Mouse (Mus musculus): Measurements from ENCODE around the gene Rabl3.

DNA sequence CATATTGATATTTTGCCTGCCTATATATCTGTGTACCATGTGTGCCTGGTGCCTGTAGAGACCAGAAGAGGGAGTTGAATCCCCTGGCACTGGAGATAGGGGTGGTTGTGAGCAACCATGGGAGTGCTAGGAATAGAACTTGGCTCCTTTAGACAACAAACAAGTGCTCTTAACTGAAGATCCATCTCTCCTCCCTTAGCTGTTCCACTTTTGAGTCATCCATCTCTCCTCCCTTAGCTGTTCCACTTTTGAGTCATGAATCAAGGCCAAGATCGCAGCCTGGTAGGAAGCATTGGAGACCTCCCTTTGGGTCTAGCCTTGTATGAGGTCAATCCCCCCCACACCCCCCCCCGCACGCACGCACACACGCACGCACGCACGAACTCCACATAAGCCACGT, 74.9 kb downstream of the Rabl3 start:
- TF ChIP-seq GATA1 (IDR thresholded peaks at IDR 0.05; ENCODE audit: low read depth, low read length) (no peak), SMC3 (IDR thresholded peaks at IDR 0.05; ENCODE audit: low read depth, low read length) (no peak), HCFC1 (IDR thresholded peaks at IDR 0.05; ENCODE audit: low read depth, low read length) (no peak), EP300 (IDR thresholded peaks at IDR 0.05; ENCODE audit: low read depth in 1 of 2, low read length in 2 of 2) (no peak), POLR2A (IDR thresholded peaks at IDR 0.05; ENCODE audit: control insufficient read depth in 1 of 2, insufficient read depth in 1 of 2, low read depth in 1 of 2, low read length in 2 of 2, poor library complexity in 1 of 2) (no peak), E2F4 (IDR thresholded peaks at IDR 0.05; ENCODE audit: borderline replicate concordance, low read depth, low read length) (no peak), CTCF (IDR thresholded peaks at IDR 0.05 in 2 of 3, conservative IDR thresholded peaks at IDR 0.05 in 1 of 3; ENCODE audit: control insufficient read depth in 1 of 3, insufficient read depth in 1 of 3, low read depth in 2 of 3, low read length in 3 of 3, poor library complexity in 1 of 3, severe bottlenecking in 1 of 3) (no peak), UBTF (IDR thresholded peaks at IDR 0.05; ENCODE audit: borderline replicate concordance, insufficient read depth, low read depth, low read length) (no peak), USF1 (IDR thresholded peaks at IDR 0.05; ENCODE audit: low read depth, low read length) (no peak), MXI1 (IDR thresholded peaks at IDR 0.05; ENCODE audit: low read depth, low read length) (no peak)

Measured in MEL (cell line).